Mouse (Mus musculus) CD4-positive helper T cell, adult 2 months (primary cell): ENCODE results near the gene Haghl.
"Not testable (repeated sequence)": the region's sequence is repeated elsewhere in the genome, so short reads cannot be mapped to it uniquely, and the experiment has no call there.

Source experiments
- DNase-seq: peaks from one replicate; pipeline ENCODE4 v3.0.0-alpha.2; 2012; ENCODE audit warnings: low read depth, missing footprints, low spot score

The Haghl gene

DNA sequence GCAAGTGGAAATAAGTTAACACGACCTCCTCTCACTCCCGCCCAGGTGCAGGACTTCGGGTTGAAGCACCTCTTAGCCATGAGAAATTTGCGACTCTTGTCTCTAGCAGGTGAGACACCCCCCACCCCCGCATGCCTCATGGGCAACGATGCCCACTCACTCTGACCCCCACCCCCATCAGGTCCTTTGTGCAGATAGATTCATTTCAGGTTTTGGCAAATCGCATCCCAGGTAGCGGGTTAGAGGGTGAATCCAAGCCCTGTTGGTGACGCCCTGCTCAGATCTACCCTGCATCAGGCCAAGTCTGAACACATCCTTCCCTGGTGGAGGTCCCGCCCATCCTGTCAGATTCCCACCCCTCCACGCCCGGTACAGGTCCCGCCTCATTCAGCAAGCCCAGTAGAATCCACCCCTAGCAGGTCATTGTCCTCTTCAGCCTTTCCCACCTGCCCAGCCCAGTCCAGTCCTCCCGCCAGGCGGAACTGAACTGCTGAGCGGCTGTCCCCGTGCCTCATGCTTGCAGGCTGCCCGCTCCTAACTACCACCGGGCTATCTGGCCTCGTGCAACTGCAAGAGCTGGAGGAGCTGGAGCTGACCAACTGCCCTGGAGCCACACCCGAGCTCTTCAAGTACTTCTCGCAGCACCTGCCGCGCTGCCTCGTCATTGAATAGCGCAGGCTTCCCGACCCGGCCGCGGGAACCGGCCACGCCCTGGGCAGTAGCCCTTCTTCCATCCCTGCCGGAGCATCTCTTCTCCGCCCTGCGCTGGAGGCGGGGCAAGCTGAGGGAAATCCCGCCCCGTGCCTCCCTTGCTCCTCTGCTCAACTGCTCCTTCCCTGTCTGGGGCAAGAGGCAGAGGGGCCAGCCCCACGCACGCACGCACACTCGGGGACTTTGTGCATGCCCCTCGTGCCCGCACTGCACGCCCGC is 33.6 kb upstream of the Haghl start:
- DNase-seq = no peak

GRCm38 (mm10) chr17:25817662-25818061 is 32.2 kb upstream of the Haghl start:
- no peak for DNase-seq

DNA sequence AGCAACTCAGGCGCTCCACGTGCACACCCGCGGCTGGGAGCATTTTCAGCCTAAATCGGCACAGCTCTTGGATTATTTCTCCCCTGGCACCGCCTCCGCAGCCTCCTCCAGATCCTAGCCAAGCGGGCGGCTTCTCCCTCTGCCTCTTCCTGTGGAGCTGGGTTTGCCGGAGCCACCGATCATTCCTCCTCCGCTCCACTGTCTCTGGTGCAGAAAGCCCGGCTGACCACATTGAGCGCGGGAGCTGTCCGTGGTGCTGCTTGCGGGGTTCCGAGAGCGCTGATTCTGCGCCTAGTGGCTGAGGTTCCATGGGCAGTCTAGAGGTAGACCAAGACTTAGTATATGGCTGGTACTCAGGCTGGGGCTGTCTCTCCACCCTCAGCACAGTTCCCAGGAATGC is 28.0 kb upstream of the Haghl start:
- DNase-seq = peak; percentile 76

DNA sequence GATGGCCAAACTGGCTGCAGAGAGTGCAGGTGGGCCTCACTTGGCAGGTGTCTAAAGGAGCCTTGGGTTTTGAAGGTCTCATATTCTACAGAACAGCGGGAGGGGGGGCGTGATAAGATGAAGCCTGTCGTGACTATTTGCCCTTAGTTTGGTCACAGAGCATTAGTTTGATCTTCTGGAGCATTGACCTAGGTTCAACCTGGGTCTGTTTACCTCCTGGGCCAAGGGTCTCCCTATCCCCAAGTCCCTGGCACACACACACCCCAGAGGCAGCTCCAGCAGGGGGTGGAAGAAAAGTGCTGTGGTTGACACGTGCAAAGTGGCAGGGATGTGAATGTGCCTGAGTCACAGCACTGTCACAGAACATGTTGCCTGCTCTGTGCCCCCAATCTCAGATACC is 25.4 kb upstream of the Haghl start:
- DNase-seq = no peak

DNA sequence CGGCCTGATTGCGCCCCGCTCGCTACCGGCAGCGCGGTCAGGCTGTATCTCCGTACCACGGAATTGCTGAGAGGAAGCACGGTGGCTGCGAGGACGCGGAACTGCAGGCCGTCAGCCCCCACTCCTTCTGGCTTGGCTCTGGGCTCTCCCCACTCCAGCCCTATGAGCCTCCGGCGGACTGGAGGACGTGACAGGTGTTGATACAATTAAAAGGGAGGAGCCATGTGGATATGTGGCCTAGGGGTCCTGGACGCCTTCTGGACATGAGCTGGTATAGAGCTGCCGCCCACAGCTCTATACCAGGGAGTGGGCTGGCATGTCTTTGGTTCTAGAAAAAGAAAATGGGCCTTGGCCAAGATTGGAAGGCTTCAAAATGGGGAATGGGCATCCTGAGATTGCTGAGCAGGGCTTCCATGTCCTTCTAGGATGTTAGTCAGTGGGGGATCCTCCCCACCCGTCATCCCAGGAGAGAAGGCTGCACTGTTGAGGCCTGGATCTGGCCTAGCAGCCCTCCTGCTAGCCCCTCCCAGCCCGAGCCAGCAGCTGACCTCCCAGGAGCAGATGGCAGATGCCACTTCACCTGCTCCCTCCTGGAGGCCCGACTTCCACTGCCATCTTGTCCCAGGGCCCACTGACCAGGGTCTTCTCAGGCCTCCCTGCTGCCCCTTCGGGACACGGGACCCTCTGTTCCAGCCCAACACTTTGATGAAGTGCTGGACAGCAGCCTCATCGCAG is 24.3 kb upstream of the Haghl start:
- DNase-seq = no peak

GRCm38 (mm10) chr17:25808789-25809605 is 23.5 kb upstream of the Haghl start, which contains the start of gene Fbxl16:
Fbxl16 (plus strand) TSS chr17:25809085.
- peak; percentile 49 for DNase-seq

GRCm38 (mm10) chr17:25808028-25808427 is 22.6 kb upstream of the Haghl start:
- no peak for DNase-seq

- DNase-seq = not testable (repeated sequence)
Observed at GRCm38 (mm10) chr17:25807452-25807851, 22.0 kb upstream of the Haghl start.

DNA sequence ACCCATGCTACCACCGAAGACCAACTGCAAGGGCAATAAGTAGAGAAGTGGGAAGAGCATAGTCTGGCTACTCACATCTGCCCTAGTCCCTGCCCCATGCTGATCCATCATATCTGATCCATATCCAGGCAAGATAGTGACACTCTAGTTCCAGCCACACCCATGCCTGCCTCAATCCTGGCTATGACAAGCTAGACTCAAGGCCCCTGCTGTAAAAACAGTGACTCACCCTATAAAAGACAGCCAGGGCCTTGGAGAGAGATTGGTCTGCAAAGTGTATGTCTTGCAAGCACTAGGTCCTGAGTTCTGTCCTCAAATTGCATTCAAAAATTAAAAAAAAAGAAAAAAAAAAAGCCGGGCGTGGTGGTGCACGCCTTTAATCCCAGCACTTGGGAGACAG is 21.0 kb upstream of the Haghl start:
- no peak for DNase-seq

GRCm38 (mm10) chr17:25802825-25803517 is 17.5 kb upstream of the Haghl start:
- no peak for DNase-seq

DNA sequence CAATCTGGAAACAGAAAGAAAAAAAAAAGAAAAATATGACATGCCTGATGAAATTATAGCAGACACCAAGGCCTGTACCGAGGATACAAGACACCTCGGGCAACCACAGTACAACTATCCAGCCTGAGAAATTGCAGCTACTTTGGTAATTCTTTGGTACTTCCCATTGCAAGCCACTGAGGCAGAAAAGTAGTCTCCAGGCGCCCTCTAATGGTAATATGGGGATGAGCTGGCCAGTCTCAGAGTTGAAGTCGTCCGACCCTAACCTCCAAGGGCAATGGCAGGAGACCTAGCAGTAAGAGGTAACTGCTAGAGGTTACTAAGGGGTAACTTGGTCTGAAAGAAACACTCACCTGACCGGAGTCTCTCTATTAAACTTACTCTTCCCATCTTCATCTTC is 15.6 kb upstream of the Haghl start:
- DNase-seq = peak; percentile 82

DNA sequence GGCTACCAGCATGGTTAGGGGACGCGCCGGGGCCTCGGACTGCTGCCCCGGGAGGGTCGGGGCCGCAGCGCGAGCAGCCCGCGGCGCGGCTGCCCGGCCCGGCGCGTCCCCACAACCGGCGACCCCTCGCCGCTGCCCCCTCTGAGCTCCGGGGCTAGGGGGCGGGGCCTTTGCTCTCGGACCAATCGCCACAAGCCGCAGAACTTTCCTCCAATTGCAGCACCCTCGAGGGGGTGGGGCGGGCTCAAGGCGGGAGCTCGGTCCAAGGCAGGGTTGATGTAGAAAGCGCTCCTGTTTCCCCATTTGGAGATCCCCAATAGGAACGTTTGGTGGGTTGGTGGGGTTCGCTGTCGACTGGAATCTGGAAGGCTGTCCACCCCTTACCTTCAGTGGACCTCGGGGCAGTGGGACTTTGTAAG is 11.5 kb upstream of the Haghl start, which contains the start of gene Metrn:
TSS of gene Metrn (minus strand) at position 186 of the 419 bp plus-strand sequence.
- DNase-seq = peak; percentile 84

DNA sequence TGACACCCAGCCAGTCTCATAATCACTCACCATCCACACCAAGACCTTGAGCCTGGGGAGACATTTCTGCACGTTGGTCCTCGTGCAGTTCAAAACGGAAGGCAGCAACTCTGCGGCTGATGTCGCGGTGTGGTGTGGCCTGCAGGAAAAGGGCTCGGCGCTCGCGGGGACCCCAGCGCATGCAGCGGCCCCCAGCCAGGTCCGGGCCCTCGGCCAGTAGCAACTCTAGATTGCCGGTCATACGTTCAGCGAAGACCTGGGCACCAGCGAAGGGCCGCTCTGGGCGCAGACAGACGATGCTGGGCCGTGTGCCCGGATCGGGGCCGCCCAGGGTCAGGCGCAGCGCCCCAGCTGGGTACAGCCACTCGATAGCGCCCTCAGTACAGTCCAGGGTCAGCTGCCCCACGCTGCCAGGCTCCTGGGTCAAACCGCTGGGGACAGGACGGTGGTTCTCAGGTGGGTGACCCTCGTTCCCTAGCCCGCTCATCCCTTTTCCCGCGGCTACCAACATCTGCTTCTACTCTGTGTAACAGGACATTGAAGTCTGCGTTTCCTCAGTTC is 10.8 kb upstream of the Haghl start:
- DNase-seq = no peak

DNA sequence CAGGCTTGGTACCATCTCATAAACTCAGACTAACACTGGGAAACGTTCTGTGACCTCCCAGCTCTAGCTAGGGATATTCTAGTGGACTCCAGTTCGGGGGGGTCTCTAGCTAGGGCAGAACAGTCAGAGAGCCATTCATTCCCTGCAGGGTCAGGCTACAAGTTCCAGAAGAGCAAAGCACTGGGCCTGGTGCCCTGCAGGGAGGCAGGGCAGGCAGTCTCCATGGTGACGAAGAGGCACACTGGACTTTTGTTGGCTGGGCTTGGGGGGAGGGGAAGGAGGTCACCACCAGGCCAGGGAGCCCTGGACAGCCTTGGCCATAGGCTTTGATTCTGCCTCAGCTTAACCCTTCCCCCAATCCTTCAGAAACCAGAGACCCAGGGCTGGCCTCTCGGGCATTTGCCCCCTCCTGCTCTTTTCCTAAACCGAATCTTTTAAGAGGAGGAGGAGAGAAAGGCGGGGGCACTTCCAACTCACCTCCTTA is 10.2 kb upstream of the Haghl start, which contains the start of gene AC134908.4:
TSS of gene AC134908.4 (minus strand) at position 51 of the 484 bp plus-strand sequence.
- DNase-seq = no peak

DNA sequence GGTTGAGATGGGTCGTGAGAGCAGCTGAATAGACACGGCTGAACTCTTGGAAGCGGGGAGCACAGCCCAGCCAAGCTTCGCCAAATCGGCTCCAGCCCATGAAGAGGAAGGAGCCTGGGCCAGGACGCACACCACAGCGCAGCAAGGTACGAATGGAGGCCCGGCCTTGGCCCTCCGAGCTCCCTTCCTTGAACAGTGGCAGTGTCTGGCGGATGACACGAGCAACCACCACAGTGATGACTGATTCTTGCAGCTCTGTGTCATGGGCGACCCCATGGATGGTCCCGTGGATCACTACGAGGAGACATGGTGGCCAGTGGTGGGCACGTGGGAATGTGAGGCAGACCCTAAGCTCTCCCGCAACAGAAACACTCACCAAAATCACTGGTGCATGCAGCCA is 9.5 kb upstream of the Haghl start:
- DNase-seq = no peak

- no peak for DNase-seq
Observed at GRCm38 (mm10) chr17:25794197-25794596, 8.7 kb upstream of the Haghl start.

DNA sequence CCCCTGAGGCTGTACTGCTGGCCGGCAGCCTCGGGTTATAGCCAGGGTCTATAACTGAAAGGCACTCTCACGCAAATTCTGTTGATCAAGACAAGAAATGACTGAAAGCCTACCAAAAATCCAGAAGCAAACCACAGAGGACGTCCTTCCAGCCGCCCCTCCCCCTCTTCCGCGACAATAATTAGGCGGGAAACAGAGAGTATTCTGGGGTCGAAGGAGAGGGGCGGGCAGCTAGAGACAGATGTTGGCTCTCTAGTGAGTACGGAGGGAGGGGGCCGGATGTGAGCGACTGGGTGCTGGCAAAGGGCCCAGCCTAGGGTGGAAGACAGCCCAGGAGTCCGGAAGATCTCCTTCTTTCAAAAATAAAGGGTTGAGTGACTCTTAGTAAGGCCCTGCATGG is 7.1 kb upstream of the Haghl start, which contains the start of gene Fam173a:
TSS of gene Fam173a (minus strand) at position 287 of the 400 bp plus-strand sequence.
- peak; percentile 88 for DNase-seq

DNA sequence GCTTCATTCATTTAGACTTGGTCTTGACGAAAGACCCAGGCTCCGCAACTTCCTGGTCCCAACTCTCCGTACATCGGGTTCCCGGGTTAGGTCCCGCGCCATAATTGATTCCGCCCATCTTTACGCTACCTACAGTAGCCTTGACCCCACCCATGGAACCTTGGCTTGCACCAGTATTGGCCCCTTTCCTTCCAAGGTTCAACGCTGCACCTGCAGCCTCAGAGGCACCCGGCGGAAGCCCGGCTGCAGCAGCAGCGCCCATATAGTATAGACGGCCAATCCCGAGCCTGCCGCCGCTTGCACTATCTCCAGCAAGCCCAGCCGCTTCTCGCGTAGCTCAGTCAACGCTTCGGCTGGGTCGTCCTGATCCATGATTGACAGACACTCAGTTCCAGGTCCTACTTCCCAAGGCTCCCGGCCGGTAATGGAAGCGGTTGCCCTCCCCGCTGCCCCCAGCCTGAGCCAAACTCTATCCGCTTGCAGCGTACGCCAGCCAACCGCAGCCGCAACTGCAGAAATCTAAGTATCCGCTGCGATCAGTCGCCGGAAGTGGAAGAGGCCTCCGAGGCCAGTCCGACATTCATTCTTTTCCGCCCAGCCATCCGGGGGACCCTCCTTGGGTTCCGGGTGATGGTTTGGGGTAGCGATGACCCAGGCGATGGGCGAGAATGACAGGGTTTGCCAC is 6.5 kb upstream of the Haghl start:
- DNase-seq = peak; percentile 90

- no peak for DNase-seq
Observed at GRCm38 (mm10) chr17:25791320-25791842, 5.9 kb upstream of the Haghl start.
